Mouse (Mus musculus): ENCODE data around the gene Maml2. TPM values are rescaled to one million over a fixed set of nuclear protein-coding genes. Genes with fewer than 3 reads are reported as not detected.

The Maml2 gene
- total RNA-seq, 1 experiment, result 1.9 TPM

DNA sequence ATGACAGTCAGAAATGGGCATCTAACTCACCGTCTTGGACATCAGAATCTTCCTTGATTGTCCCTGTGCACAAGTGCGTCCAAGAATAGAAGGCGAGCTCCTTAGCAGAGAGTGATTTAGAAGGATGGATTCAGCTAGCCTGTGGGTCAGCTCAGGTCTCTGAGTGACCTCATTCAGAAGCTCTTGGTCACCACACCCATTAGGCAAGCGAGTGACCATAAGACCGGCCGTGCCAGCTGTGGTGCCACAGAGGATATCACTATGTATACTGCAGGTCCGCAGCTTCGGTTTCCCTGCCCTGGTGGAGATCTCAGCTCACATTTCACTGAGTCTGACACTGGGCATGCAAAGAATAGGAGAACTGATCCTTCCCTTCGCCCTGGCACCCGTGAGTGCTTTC lies 294.9 kb downstream of the Maml2 start:
- no peak for TF ChIP-seq ZNF384 (IDR thresholded peaks at IDR 0.05; ENCODE audit: low read depth, low read length)
- no peak for TF ChIP-seq MAFK (IDR thresholded peaks at IDR 0.05; ENCODE audit: insufficient read depth, low read depth, low read length)
- TF ChIP-seq HCFC1 (IDR thresholded peaks at IDR 0.05; ENCODE audit: borderline replicate concordance, insufficient read depth, low read length), result no peak
- TF ChIP-seq CHD2 (IDR thresholded peaks at IDR 0.05; ENCODE audit: low read depth, low read length), result no peak
- no peaks in the 10 kb centered on the region for H3K4me1 ChIP-seq (ENCODE audit: control insufficient read depth in 2 of 2, insufficient read depth in 2 of 2, low read length in 2 of 2, poor library complexity in 1 of 2)
- no peaks in the 10 kb centered on the region for H3K9me3 ChIP-seq (ENCODE audit: control insufficient read depth, insufficient read depth, low read depth, low read length)
- in situ Hi-C loops (cut with MboI; ENCODE audit: low sequenced_read_pairs in 2 of 2, unreplicated experiment in 2 of 2), result no loop called here
- no peak for DNase-seq (ENCODE audit: low read depth, low spot score)
- no peak overlapping the region for H3K9ac ChIP-seq (ENCODE audit: insufficient read depth, low read depth, low read length, poor library complexity, severe bottlenecking)
- no peak overlapping the region for H3K4me3 ChIP-seq (ENCODE audit: insufficient read depth in 1 of 2, low read depth in 1 of 2, low read length in 2 of 2, poor library complexity in 1 of 2, severe bottlenecking in 1 of 2)
- no peaks in the 10 kb centered on the region for H3K36me3 ChIP-seq (ENCODE audit: control insufficient read depth, insufficient read depth, low read length, poor library complexity, severe bottlenecking)
- no peak overlapping the region for H3K27ac ChIP-seq (ENCODE audit: insufficient read depth, low read depth, low read length, poor library complexity, severe bottlenecking)

GRCm38 (mm10) chr9:13597736-13598135 lies 300.0 kb downstream of the Maml2 start:
- Histone ChIP-seq H3K9ac (ENCODE audit: insufficient read depth, low read depth, low read length, poor library complexity, severe bottlenecking) (no peak overlapping the region), H3K9me3 (ENCODE audit: control insufficient read depth, insufficient read depth, low read depth, low read length) (no peaks in the 10 kb centered on the region), H3K4me3 (ENCODE audit: insufficient read depth in 1 of 2, low read depth in 1 of 2, low read length in 2 of 2, poor library complexity in 1 of 2, severe bottlenecking in 1 of 2) (no peak overlapping the region), H3K36me3 (ENCODE audit: control insufficient read depth, insufficient read depth, low read length, poor library complexity, severe bottlenecking) (no peaks in the 10 kb centered on the region), H3K4me1 (ENCODE audit: control insufficient read depth in 2 of 2, insufficient read depth in 2 of 2, low read length in 2 of 2, poor library complexity in 1 of 2) (no peaks in the 10 kb centered on the region), H3K27ac (ENCODE audit: insufficient read depth, low read depth, low read length, poor library complexity, severe bottlenecking) (no peak overlapping the region)
- no peak for DNase-seq (ENCODE audit: low read depth, low spot score)
- in situ Hi-C loops (cut with MboI; ENCODE audit: low sequenced_read_pairs in 2 of 2, unreplicated experiment in 2 of 2), result no loop called here
- no peak for TF ChIP-seq ZC3H11A (IDR thresholded peaks at IDR 0.05; ENCODE audit: borderline replicate concordance, low read depth, low read length)
- no peak for TF ChIP-seq MAFK (IDR thresholded peaks at IDR 0.05; ENCODE audit: insufficient read depth, low read depth, low read length)
- TF ChIP-seq CHD2 (IDR thresholded peaks at IDR 0.05; ENCODE audit: low read depth, low read length), result no peak
- TF ChIP-seq HCFC1 (IDR thresholded peaks at IDR 0.05; ENCODE audit: borderline replicate concordance, insufficient read depth, low read length), result no peak
- TF ChIP-seq ZNF384 (IDR thresholded peaks at IDR 0.05; ENCODE audit: low read depth, low read length), result no peak

DNA sequence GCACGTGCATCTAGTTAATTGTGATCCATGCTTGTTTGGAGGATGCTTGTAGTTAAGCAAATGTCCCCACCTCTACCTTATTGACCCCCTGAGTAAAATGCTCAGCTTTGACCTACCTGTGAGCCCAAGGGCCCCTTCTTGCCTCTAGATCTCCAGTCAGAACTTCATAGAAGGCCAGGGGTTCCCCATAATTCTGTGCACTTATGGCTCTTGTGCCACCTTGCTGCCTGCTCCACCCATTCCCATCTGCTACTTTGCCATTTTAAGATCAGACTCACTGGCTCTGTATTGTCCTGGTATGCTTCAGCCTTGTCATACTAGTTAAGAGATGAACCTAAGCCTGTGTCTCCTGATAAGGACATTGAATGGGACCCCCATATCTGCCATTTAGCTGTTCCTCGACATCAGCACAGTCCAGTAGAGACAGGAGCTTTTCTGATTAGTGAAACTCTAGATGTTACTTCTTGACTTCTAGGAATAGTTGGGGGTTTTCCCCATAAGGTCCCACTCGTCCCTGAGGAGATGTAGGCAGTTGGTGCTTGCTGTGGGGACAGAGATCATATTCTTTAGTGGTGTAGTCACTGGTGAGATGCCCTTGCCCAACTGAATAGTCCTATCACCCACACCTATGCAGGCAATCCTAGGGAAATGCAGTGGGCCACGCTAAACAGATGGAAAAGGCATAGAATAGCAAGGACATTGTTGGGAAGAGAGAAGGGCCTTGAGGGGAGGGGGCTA lies 301.0 kb downstream of the Maml2 start:
- no peak overlapping the region for H3K9ac ChIP-seq (ENCODE audit: insufficient read depth, low read depth, low read length, poor library complexity, severe bottlenecking)
- no peaks in the 10 kb centered on the region for H3K4me1 ChIP-seq (ENCODE audit: control insufficient read depth in 2 of 2, insufficient read depth in 2 of 2, low read length in 2 of 2, poor library complexity in 1 of 2)
- in situ Hi-C loops (cut with MboI; ENCODE audit: low sequenced_read_pairs in 2 of 2, unreplicated experiment in 2 of 2), result no loop called here

GRCm38 (mm10) chr9:13599334-13599614 lies 301.5 kb downstream of the Maml2 start:
- TF ChIP-seq ZNF384 (IDR thresholded peaks at IDR 0.05; ENCODE audit: low read depth, low read length), result no peak
- TF ChIP-seq MAFK (IDR thresholded peaks at IDR 0.05; ENCODE audit: insufficient read depth, low read depth, low read length), result no peak
- TF ChIP-seq CHD2 (IDR thresholded peaks at IDR 0.05; ENCODE audit: low read depth, low read length), result no peak
- TF ChIP-seq HCFC1 (IDR thresholded peaks at IDR 0.05; ENCODE audit: borderline replicate concordance, insufficient read depth, low read length), result no peak
- TF ChIP-seq ZC3H11A (IDR thresholded peaks at IDR 0.05; ENCODE audit: borderline replicate concordance, low read depth, low read length), result no peak
- in situ Hi-C loops (cut with MboI; ENCODE audit: low sequenced_read_pairs in 2 of 2, unreplicated experiment in 2 of 2), result no loop called here

More for the DNA sequence above, 301.0 kb downstream of the Maml2 start:
- Histone ChIP-seq H3K27ac (ENCODE audit: insufficient read depth, low read depth, low read length, poor library complexity, severe bottlenecking) (no peak overlapping the region), H3K4me3 (ENCODE audit: insufficient read depth in 1 of 2, low read depth in 1 of 2, low read length in 2 of 2, poor library complexity in 1 of 2, severe bottlenecking in 1 of 2) (no peak overlapping the region), H3K9me3 (ENCODE audit: control insufficient read depth, insufficient read depth, low read depth, low read length) (no peaks in the 10 kb centered on the region), H3K36me3 (ENCODE audit: control insufficient read depth, insufficient read depth, low read length, poor library complexity, severe bottlenecking) (no peaks in the 10 kb centered on the region)
- no peak for DNase-seq (ENCODE audit: low read depth, low spot score)
- TF ChIP-seq ZC3H11A (IDR thresholded peaks at IDR 0.05; ENCODE audit: borderline replicate concordance, low read depth, low read length) (no peak), ZNF384 (IDR thresholded peaks at IDR 0.05; ENCODE audit: low read depth, low read length) (no peak), CHD2 (IDR thresholded peaks at IDR 0.05; ENCODE audit: low read depth, low read length) (no peak), MAFK (IDR thresholded peaks at IDR 0.05; ENCODE audit: insufficient read depth, low read depth, low read length) (no peak), HCFC1 (IDR thresholded peaks at IDR 0.05; ENCODE audit: borderline replicate concordance, insufficient read depth, low read length) (no peak)

More at GRCm38 (mm10) chr9:13599334-13599614, 301.5 kb downstream of the Maml2 start:
- H3K9me3 ChIP-seq (ENCODE audit: control insufficient read depth, insufficient read depth, low read depth, low read length), result no peaks in the 10 kb centered on the region
- no peak overlapping the region for H3K4me3 ChIP-seq (ENCODE audit: insufficient read depth in 1 of 2, low read depth in 1 of 2, low read length in 2 of 2, poor library complexity in 1 of 2, severe bottlenecking in 1 of 2)
- DNase-seq (ENCODE audit: low read depth, low spot score), result no peak
- H3K4me1 ChIP-seq (ENCODE audit: control insufficient read depth in 2 of 2, insufficient read depth in 2 of 2, low read length in 2 of 2, poor library complexity in 1 of 2), result no peaks in the 10 kb centered on the region
- no peaks in the 10 kb centered on the region for H3K36me3 ChIP-seq (ENCODE audit: control insufficient read depth, insufficient read depth, low read length, poor library complexity, severe bottlenecking)
- no peak overlapping the region for H3K27ac ChIP-seq (ENCODE audit: insufficient read depth, low read depth, low read length, poor library complexity, severe bottlenecking)
- no peak overlapping the region for H3K9ac ChIP-seq (ENCODE audit: insufficient read depth, low read depth, low read length, poor library complexity, severe bottlenecking)
